ENCODE assay signal across 8 mouse cellular contexts in genomic region chr1:33907421-33908190, GRCm38 (mm10). TPM values are rescaled to one million over a fixed set of nuclear protein-coding genes. Genes with fewer than 3 reads are reported as not detected.
DNase-seq lines count a peak whose midpoint lies in the region; ATAC-seq and TF ChIP-seq lines count a peak whose summit lies in the region.

Gene Bend6 (minus strand): TSS chr1:33907816.

- H3K4me3 ChIP-seq in cerebellum, adult 2 months (replicated peaks; ENCODE audit: insufficient read depth, low read depth, low read length): peak within 1 kb of the TSS; percentile 100
- peak within 1 kb of the TSS; percentile 75 for H3K4me3 ChIP-seq in forebrain, embryonic 16.5 days (replicated peaks; ENCODE audit: low read length)
- peak within 1 kb of the TSS; percentile 64 for H3K4me3 ChIP-seq in lung, embryonic 15.5 days

- no peak for TF ChIP-seq POLR2A in cerebellum, adult 2 months (IDR thresholded peaks at IDR 0.05; ENCODE audit: borderline replicate concordance, insufficient read depth, low read length)

- no peaks in the 10 kb centered on the region for H3K9me3 ChIP-seq in forebrain, embryonic 16.5 days (ENCODE audit: control insufficient read depth, low read length)
- H3K9me3 ChIP-seq in lung, embryonic 15.5 days: no peaks in the 10 kb centered on the region

- ATAC-seq in forebrain, embryonic 16.5 days: peak; percentile 85
- ATAC-seq in lung, embryonic 15.5 days (ENCODE audit: borderline replicate concordance, extremely low read depth, low FRiP score, low TSS enrichment): peak; percentile 77

- H3K27ac ChIP-seq in cerebellum, adult 2 months (ENCODE audit: insufficient read depth, low read length): peak within 1 kb of the TSS; percentile 90
- peak within 1 kb of the TSS; percentile 78 for H3K27ac ChIP-seq in forebrain, embryonic 16.5 days (ENCODE audit: low read length)
- H3K27ac ChIP-seq in lung, embryonic 15.5 days: no peak within 1 kb of the TSS

- peaks cover 8% of the 10 kb centered on the region; the same call in 1 of the 2 replicates for H3K4me1 ChIP-seq in cerebellum, adult 2 months (ENCODE audit: control insufficient read depth, insufficient read depth, low read length)
- peaks cover 27% of the 10 kb centered on the region for H3K4me1 ChIP-seq in forebrain, embryonic 16.5 days (replicated peaks; ENCODE audit: control insufficient read depth, insufficient read depth, low read length)
- peaks cover 19% of the 10 kb centered on the region for H3K4me1 ChIP-seq in lung, embryonic 15.5 days

- under 1% methylated on average over 102 of the region's 110 CpGs for WGBS in cerebellum, adult 2 months
- WGBS in forebrain, embryonic 16.5 days: under 1% methylated on average over 57 of the region's 110 CpGs
- 1% methylated on average over 81 of the region's 110 CpGs for WGBS in lung, embryonic 15.5 days

- no peaks in the 10 kb centered on the region for H3K27me3 ChIP-seq in cerebellum, adult 2 months (ENCODE audit: control insufficient read depth, insufficient read depth, low read length)
- H3K27me3 ChIP-seq in forebrain, embryonic 16.5 days (replicated peaks; ENCODE audit: control insufficient read depth, insufficient read depth, low read length): no peaks in the 10 kb centered on the region; the same call in 1 of the 2 replicates
- H3K27me3 ChIP-seq in lung, embryonic 15.5 days: peaks cover 44% of the 10 kb centered on the region

- H3K4me2 ChIP-seq in forebrain, embryonic 16.5 days (ENCODE audit: low read length): peak within 1 kb of the TSS; percentile 83
- peak within 1 kb of the TSS; percentile 100 for H3K4me2 ChIP-seq in lung, embryonic 15.5 days

- H3K36me3 ChIP-seq in forebrain, embryonic 16.5 days (ENCODE audit: control insufficient read depth, insufficient read depth): no peaks in the 10 kb centered on the region
- no peaks in the 10 kb centered on the region for H3K36me3 ChIP-seq in lung, embryonic 15.5 days

- peak; percentile 33 for DNase-seq in T-cell, adult 2 months (ENCODE audit: low spot score)
- DNase-seq in cerebellum, adult 2 months: peak; percentile 87 to 90
- DNase-seq in heart, postnatal 14 days: peak; percentile 79
- DNase-seq in layer of hippocampus, postnatal 10 days (ENCODE audit: low spot score in 2 of 2): peak; percentile 79 to 87
- peak; percentile 30 for DNase-seq in retina, adult 2 months (ENCODE audit: low read depth, low spot score)
- DNase-seq in urinary bladder, postnatal 36 days (ENCODE audit: low spot score in 2 of 2): peak; percentile 52 to 57

- intact Hi-C loops in heart, postnatal 14 days (cut with DNase I): loop anchor here (5.0 kb wide), 2 partner anchors 40 to 55 kb away; no protein-coding TSS in a partner anchor

- TF ChIP-seq CTCF in cerebellum, adult 2 months (IDR thresholded peaks at IDR 0.05; ENCODE audit: borderline replicate concordance, insufficient read depth, low read depth, low read length): no peak; the same call in 1 of the 2 replicates

- H3K9ac ChIP-seq in forebrain, embryonic 16.5 days (replicated peaks; ENCODE audit: low read depth, low read length): peak within 1 kb of the TSS; percentile 74
- H3K9ac ChIP-seq in lung, embryonic 15.5 days: peak within 1 kb of the TSS; percentile 44

RNA-seq across cellular contexts. Expression of gene Bend6, which starts in this region (rescaled TPM):
- polyA plus RNA-seq in cerebellum, adult 2 months (2012; rRNA removed): 276 and 283 TPM in 2 replicates
- 58.6 and 61.5 TPM in 2 replicates for polyA plus RNA-seq in forebrain, embryonic 16.5 days (2015; fragmentation: Nextera tagmentation; extraction: Ambion mirVana)
- total RNA-seq in heart, postnatal 14 days (2021): 1 to 10 TPM; 2.2 to 2.7 TPM
- 100 to 1,000 TPM; 106 to 117 TPM for total RNA-seq in layer of hippocampus, postnatal 10 days (2021)
- 0.55 and 0.62 TPM in 2 replicates for polyA plus RNA-seq in lung, embryonic 15.5 days (2015; fragmentation: Nextera tagmentation; extraction: Ambion mirVana)

Comparison
In these comparisons a context has a peak if more than half of its experiments do, and no peak if none do; other contexts are left out.
1. RNA of gene Bend6 (total RNA-seq): 106 to 117 TPM in layer of hippocampus, postnatal 10 days; 2.2 to 2.7 TPM in heart, postnatal 14 days; every median in the first group is over 10 times any median in the second.
2. RNA of gene Bend6 (polyA plus RNA-seq): 276 to 283 TPM in cerebellum, adult 2 months and 58.6 to 61.5 TPM in forebrain, embryonic 16.5 days; 0.55 to 0.62 TPM in lung, embryonic 15.5 days; every median in the first group is over 10 times any median in the second.
3. Peak in ATAC-seq, H3K4me3 ChIP-seq, H3K9ac ChIP-seq and H3K4me2 ChIP-seq in lung, embryonic 15.5 days; RNA of the gene not detected or under 1 TPM.
4. DNase-seq: peak in every context shown above with its lines; median percentile 88 in cerebellum, adult 2 months; 83 in layer of hippocampus, postnatal 10 days; 79 in heart, postnatal 14 days; 54 in urinary bladder, postnatal 36 days; 33 in T-cell, adult 2 months; 30 in retina, adult 2 months.
5. Peak in every context shown above with its lines, with median percentiles within 50 percentile points of each other: H3K4me3 ChIP-seq.